Mouse (Mus musculus) lung, adult 2 months (tissue): ENCODE measurements at regions not wholly inside any gene's neighbourhood (a gene's known extent, or its start where the extent isn't known, plus 50 kb on each side); places are given as distances from the start of the nearest gene placed in this dataset.

Experiments used
- CTCF ChIP-seq: fragments of 200-500 bp; IDR thresholded peaks from 2 replicates; pipeline ENCODE4 v1.5.1; 2011; ENCODE audit warnings: mild to moderate bottlenecking, low read length, control low read depth; ENCODE audit not compliant: insufficient read depth
- POLR2A ChIP-seq: fragments of 200-500 bp; IDR thresholded peaks from 2 replicates; pipeline ENCODE4 v1.6.1; 2011; ENCODE audit warnings: low read depth, mild to moderate bottlenecking, control low read depth, low read length, borderline replicate concordance; ENCODE audit errors: extremely low read depth

GRCm38 (mm10) chr5:132884130-132884529, 341.0 kb upstream of the Auts2 start:
- TF ChIP-seq CTCF (no peak), POLR2A (no peak)
